Mouse (Mus musculus) forelimb bud, embryonic 11.5 days (tissue): Measurements from ENCODE around the gene Synj2.

Experiments
- DNase-seq: peaks from one replicate; pipeline ENCODE4 v3.0.0-alpha.2; 2012; ENCODE audit warnings: low read depth, low spot score

Gene Synj2

GRCm38 (mm10) chr17:5941230-5942043 lies at the start of gene Synj2:
Synj2 (plus strand) TSS chr17:5941280.
- peak; percentile 35 for DNase-seq

GRCm38 (mm10) chr17:5891933-5892683 lies 49.0 kb upstream of the Synj2 start:
- no peak for DNase-seq

- no peak for DNase-seq
Measured at GRCm38 (mm10) chr17:5893092-5893491, 48.0 kb upstream of the Synj2 start.

GRCm38 (mm10) chr17:5893574-5894148 lies 47.4 kb upstream of the Synj2 start:
- DNase-seq, result no peak

- DNase-seq, result no peak
Measured at GRCm38 (mm10) chr17:5896066-5896465, 45.0 kb upstream of the Synj2 start.

GRCm38 (mm10) chr17:5896607-5897006 lies 44.5 kb upstream of the Synj2 start:
- DNase-seq, result no peak

- no peak for DNase-seq
Measured at GRCm38 (mm10) chr17:5897326-5898200, 43.5 kb upstream of the Synj2 start.

- DNase-seq, result no peak
Measured at GRCm38 (mm10) chr17:5899251-5899650, 41.8 kb upstream of the Synj2 start.

GRCm38 (mm10) chr17:5901381-5901780 lies 39.7 kb upstream of the Synj2 start:
- DNase-seq, result no peak

GRCm38 (mm10) chr17:5903630-5904301 lies 37.3 kb upstream of the Synj2 start:
- DNase-seq, result no peak

GRCm38 (mm10) chr17:5909681-5910080 lies 31.4 kb upstream of the Synj2 start:
- DNase-seq, result no peak

GRCm38 (mm10) chr17:5911591-5911990 lies 29.5 kb upstream of the Synj2 start:
- DNase-seq, result no peak

GRCm38 (mm10) chr17:5912797-5913196 lies 28.3 kb upstream of the Synj2 start:
- no peak for DNase-seq

- no peak for DNase-seq
Measured at GRCm38 (mm10) chr17:5914217-5914616, 26.9 kb upstream of the Synj2 start.

- no peak for DNase-seq
Measured at GRCm38 (mm10) chr17:5921954-5922353, 19.1 kb upstream of the Synj2 start.

- no peak for DNase-seq
Measured at GRCm38 (mm10) chr17:5923281-5923680, 17.8 kb upstream of the Synj2 start.

GRCm38 (mm10) chr17:5924238-5924637 lies 16.8 kb upstream of the Synj2 start:
- no peak for DNase-seq

GRCm38 (mm10) chr17:5926710-5927109 lies 14.4 kb upstream of the Synj2 start:
- no peak for DNase-seq

- DNase-seq, result no peak
Measured at GRCm38 (mm10) chr17:5929031-5929430, 12.0 kb upstream of the Synj2 start.

GRCm38 (mm10) chr17:5932161-5932560 lies 8.9 kb upstream of the Synj2 start:
- no peak for DNase-seq
